Mouse (Mus musculus) neural tube, postnatal 0 days (tissue): Measurements from ENCODE around the gene Mcf2. TPM values are rescaled to one million over a fixed set of nuclear protein-coding genes. Genes with fewer than 3 reads are reported as not detected.

Experiments
- polyA plus RNA-seq: library from polyadenylated mRNA; unstranded; fragments of >200 nt; fragmentation: Nextera tagmentation; extraction: Ambion mirVana; gene quantifications from 2 replicates; pipeline ENCODE4 v1.2.1, GENCODE M21; 2015

The Mcf2 gene
- polyA plus RNA-seq = 4.0 and 4.3 TPM in 2 replicates

DNA sequence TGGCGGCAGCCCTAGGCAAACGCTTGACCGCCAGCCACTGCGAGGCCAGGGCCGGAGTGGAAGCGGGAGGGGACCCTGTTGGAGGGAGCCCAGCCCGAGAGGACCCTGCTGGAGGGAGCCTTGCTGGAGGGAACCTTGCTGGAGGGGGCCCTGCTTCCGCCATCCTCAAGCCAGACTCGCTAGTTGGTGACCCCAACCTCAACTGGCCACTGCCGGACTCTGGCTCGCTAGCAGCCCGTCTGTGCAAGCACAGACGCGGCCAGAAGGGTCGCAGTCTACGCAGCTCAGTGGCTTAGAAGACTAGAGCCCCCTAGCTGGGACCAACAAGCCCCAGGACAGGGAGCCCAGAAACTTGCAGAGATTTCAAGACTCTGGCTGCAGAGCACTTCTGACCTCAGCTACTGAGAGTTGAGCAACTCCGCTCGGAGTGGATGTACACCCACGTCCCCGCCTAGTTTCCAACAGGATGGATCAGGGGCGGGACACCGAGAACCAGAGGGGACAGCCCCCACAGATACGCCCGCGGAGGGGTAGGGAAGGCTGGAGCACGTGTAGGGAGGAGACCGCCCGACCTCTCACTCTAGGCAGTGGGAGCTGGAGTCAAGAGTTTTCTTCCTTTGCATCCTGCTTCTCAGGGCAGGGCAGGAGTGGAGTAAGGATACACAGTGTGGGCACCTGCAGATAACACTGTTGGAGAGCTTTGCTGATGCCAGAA, at the start of gene Mcf2:
Gene Mcf2 (minus strand): TSS at position 346 of the 715 bp plus-strand sequence.

Other genes starting within 250 kb of the Mcf2 start
- 0.10 TPM in 1 of 2 replicates, not detected in the other for gene F9, start 179.6 kb downstream of the Mcf2 start, polyA plus RNA-seq